Comparison of ENCODE assay signal across 14 mouse cellular contexts in the genomic region with DNA sequence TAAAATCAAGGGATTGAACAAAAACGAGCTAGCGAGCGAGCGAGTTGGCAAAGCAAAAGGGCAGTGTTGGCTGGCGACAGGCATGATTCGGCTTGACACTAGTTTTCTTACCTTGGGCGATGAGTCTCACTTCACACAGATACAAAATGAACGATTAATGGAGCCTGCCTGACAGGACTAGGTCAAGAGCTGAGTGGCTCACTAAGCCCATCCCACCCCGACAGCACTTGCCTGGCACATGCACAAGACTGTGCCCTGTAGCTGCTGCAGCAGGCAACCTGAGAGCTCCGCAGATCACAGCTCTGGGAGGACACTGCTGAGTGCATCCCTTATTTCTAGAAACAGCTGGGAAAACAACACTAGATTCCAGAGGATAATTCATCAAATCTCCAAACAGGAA.
"Had no signal": no experiment of that assay in that cellular context is flagged by ENCODE, and none has a peak within 500 bp of the region (broad histone marks: within the 10 kb centered on the region; RNA-seq: fewer than 3 reads in every experiment).

No protein-coding gene starts in this region.

- ATAC-seq: intestine, embryonic 15.5 days; liver, postnatal 0 days; midbrain, embryonic 16.5 days had no signal

- H3K4me1 ChIP-seq: liver, embryonic 13.5 days; neural tube, embryonic 13.5 days had no signal

- H3K27me3 ChIP-seq: intestine, embryonic 15.5 days; limb, embryonic 12.5 days; liver, embryonic 13.5 days; lung, embryonic 15.5 days; midbrain, embryonic 12.5 days; neural tube, embryonic 13.5 days had no signal

- H3K36me3 ChIP-seq: intestine, embryonic 15.5 days; limb, embryonic 12.5 days; liver, embryonic 13.5 days; lung, embryonic 15.5 days; midbrain, embryonic 12.5 days; neural tube, embryonic 13.5 days had no signal

- H3K4me3 ChIP-seq: intestine, embryonic 15.5 days; left cerebral cortex, adult 2 months; limb, embryonic 12.5 days; liver, embryonic 13.5 days; lung, embryonic 15.5 days; midbrain, embryonic 12.5 days; neural tube, embryonic 13.5 days had no signal

- H3K27ac ChIP-seq: intestine, embryonic 15.5 days; left cerebral cortex, adult 2 months; limb, embryonic 12.5 days; liver, embryonic 13.5 days; lung, embryonic 15.5 days; midbrain, embryonic 12.5 days; neural tube, embryonic 13.5 days had no signal

- DNase-seq: kidney, adult 18-20 months; liver; liver, embryonic 13.5 days; liver, postnatal 0 days; right cerebral cortex, adult 18-20 months; right cerebral cortex, postnatal 25 days; thymus, postnatal 36 days had no signal

- H3K4me2 ChIP-seq: intestine, embryonic 15.5 days; limb, embryonic 12.5 days; liver, embryonic 13.5 days; lung, embryonic 15.5 days; midbrain, embryonic 12.5 days; neural tube, embryonic 13.5 days had no signal

- H3K9ac ChIP-seq: intestine, embryonic 15.5 days; limb, embryonic 12.5 days; liver, embryonic 13.5 days; liver, postnatal 0 days; lung, embryonic 15.5 days; midbrain, embryonic 12.5 days; neural tube, embryonic 13.5 days had no signal

- H3K9me3 ChIP-seq: intestine, embryonic 15.5 days; liver, embryonic 13.5 days; lung, embryonic 15.5 days; midbrain, embryonic 12.5 days; neural tube, embryonic 13.5 days had no signal
